Mouse (Mus musculus) spleen, adult 2 months (tissue): ENCODE data around the gene Cdpf1. TPM values are rescaled to one million over a fixed set of nuclear protein-coding genes. Genes with fewer than 3 reads are reported as not detected.

ENCODE experiments used
- DNase-seq, 2 experiments: peaks; one replicate each; pipeline versions ENCODE4 v3.0.0 to v3.0.0-alpha.2; 2012 to 2021; ENCODE audit warnings: low spot score in 2 of 2, low read depth in 1 of 2
- H3K27ac ChIP-seq: fragments of 200-500 bp; 2 replicates; pipeline ENCODE4 v1.5.1; 2012; ENCODE audit warnings: low read length, inconsistent platforms; ENCODE audit not compliant: insufficient read depth
- H3K27me3 ChIP-seq: fragments of 200-500 bp; 2 replicates; pipeline ENCODE4 v1.6.1; 2012; ENCODE audit warnings: mild to moderate bottlenecking, moderate library complexity, low read length, inconsistent platforms; ENCODE audit not compliant: control insufficient read depth, insufficient read depth
- H3K36me3 ChIP-seq: fragments of 200-500 bp; 2 replicates; pipeline ENCODE4 v1.6.1; 2012; ENCODE audit warnings: mild to moderate bottlenecking, low read length, inconsistent platforms; ENCODE audit not compliant: control insufficient read depth, insufficient read depth
- H3K4me1 ChIP-seq: fragments of 200-500 bp; 2 replicates; pipeline ENCODE4 v1.6.1; 2011; ENCODE audit warnings: inconsistent platforms; ENCODE audit not compliant: control insufficient read depth, insufficient read depth, insufficient read length
- H3K4me3 ChIP-seq: fragments of 200-500 bp; 2 replicates; pipeline ENCODE4 v1.5.1; 2011; ENCODE audit warnings: mild to moderate bottlenecking, inconsistent platforms; ENCODE audit not compliant: insufficient read depth, insufficient read length; ENCODE audit errors: extremely low read depth
- CTCF ChIP-seq: fragments of 200-500 bp; IDR thresholded peaks from 2 replicates; pipeline ENCODE4 v1.5.1; 2011; ENCODE audit warnings: mild to moderate bottlenecking, inconsistent platforms; ENCODE audit not compliant: insufficient read depth, insufficient read length, insufficient replicate concordance; ENCODE audit errors: extremely low read depth
- POLR2A ChIP-seq: fragments of 200-500 bp; IDR thresholded peaks from 2 replicates; pipeline ENCODE4 v1.6.1; 2011; ENCODE audit warnings: low read depth, low read length, inconsistent platforms
- WGBS: fragments of 180-500 bp; shearing (Covaris S2); methylation state at CpG from one replicate; pipeline ENCODE4 v1.1.7; 2018; 5-methylcytosine and 5-hydroxymethylcytosine counted together
- polyA plus RNA-seq: library from polyadenylated mRNA; depleted of rRNA; stranded (reverse); fragments of >200 nt; gene quantifications from 2 replicates; pipeline ENCODE4 v1.2.3, GENCODE M21; 2012

Cdpf1 gene
- polyA plus RNA-seq, 1 experiment = 24.3 TPM

- 68% methylated on average over 5 of the region's 5 CpGs for WGBS
- DNase-seq = no peak
- Histone ChIP-seq H3K4me3 (no peak overlapping the region), H3K27me3 (0 out of 2 replicates have a peak, but pooled peaks cover under 1% of the 10 kb centered on the region), H3K4me1 (peaks cover 4% of the 10 kb centered on the region), H3K36me3 (no peaks in the 10 kb centered on the region), H3K27ac (no peak overlapping the region)
- TF ChIP-seq POLR2A (no peak), CTCF (no peak)
Observed at GRCm38 (mm10) chr15:85826676-85827075, 15.2 kb upstream of the Cdpf1 start.

- H3K27me3 ChIP-seq = peaks cover 7% of the 10 kb centered on the region
- 41% methylated on average over 4 of the region's 4 CpGs for WGBS
- H3K4me1 ChIP-seq = peaks cover 5% of the 10 kb centered on the region; the same call in 1 of the 2 replicates
- H3K4me3 ChIP-seq = no peak overlapping the region
- TF ChIP-seq CTCF = no peak
- DNase-seq = no peak
- H3K27ac ChIP-seq = no peak overlapping the region
- no peaks in the 10 kb centered on the region for H3K36me3 ChIP-seq
Observed at GRCm38 (mm10) chr15:85822011-85822359, 10.5 kb upstream of the Cdpf1 start.

GRCm38 (mm10) chr15:85821203-85822010, 9.9 kb upstream of the Cdpf1 start, which contains the start of gene Pkdrej:
Gene Pkdrej, minus strand, starts transcription at chr15:85821734.
- peaks cover 7% of the 10 kb centered on the region for H3K27me3 ChIP-seq
- WGBS = 2% methylated on average over 65 of the region's 65 CpGs
- no peak for DNase-seq
- no peaks in the 10 kb centered on the region for H3K36me3 ChIP-seq
- H3K4me1 ChIP-seq = peaks cover 5% of the 10 kb centered on the region; the same call in 1 of the 2 replicates
- TF ChIP-seq POLR2A = no peak
- no peak for TF ChIP-seq CTCF
- peak within 1 kb of the TSS; percentile 20; the same call in 1 of the 2 replicates for H3K4me3 ChIP-seq
- H3K27ac ChIP-seq = no peak within 1 kb of the TSS

- no peak for DNase-seq
- Histone ChIP-seq H3K27ac (no peak overlapping the region), H3K36me3 (no peaks in the 10 kb centered on the region), H3K27me3 (no peaks in the 10 kb centered on the region), H3K4me3 (no peak overlapping the region), H3K4me1 (peaks cover 4% of the 10 kb centered on the region; the same call in 1 of the 2 replicates)
- TF ChIP-seq POLR2A (no peak), CTCF (no peak)
- 81% methylated on average over 10 of the region's 10 CpGs for WGBS
Observed at GRCm38 (mm10) chr15:85813428-85813827, 1.9 kb upstream of the Cdpf1 start.

GRCm38 (mm10) chr15:85810806-85811521, 533 bp downstream of the Cdpf1 start:
- Histone ChIP-seq H3K27ac (peak overlapping the region; percentile 72), H3K27me3 (no peaks in the 10 kb centered on the region), H3K36me3 (peaks cover 4% of the 10 kb centered on the region; the same call in 1 of the 2 replicates), H3K4me1 (peaks cover 4% of the 10 kb centered on the region; the same call in 1 of the 2 replicates), H3K4me3 (peak overlapping the region; percentile 83)
- no peak for TF ChIP-seq POLR2A
- TF ChIP-seq CTCF = peak; percentile 3; the same call in 1 of the 2 replicates
- DNase-seq = peak in 1 of 2 experiments; percentile 42
- WGBS = 3% methylated on average over 36 of the region's 36 CpGs

- Histone ChIP-seq H3K36me3 (peaks cover 4% of the 10 kb centered on the region; the same call in 1 of the 2 replicates), H3K27me3 (no peaks in the 10 kb centered on the region), H3K4me1 (peaks cover 4% of the 10 kb centered on the region; the same call in 1 of the 2 replicates), H3K27ac (no peak overlapping the region), H3K4me3 (no peak overlapping the region)
- WGBS = 78% methylated on average over 5 of the region's 5 CpGs
- TF ChIP-seq CTCF (no peak), POLR2A (no peak)
- no peak for DNase-seq
Observed at GRCm38 (mm10) chr15:85810462-85810805, 1.1 kb downstream of the Cdpf1 start.

- Histone ChIP-seq H3K36me3 (peaks cover 4% of the 10 kb centered on the region; the same call in 1 of the 2 replicates), H3K4me3 (no peak overlapping the region), H3K27ac (no peak overlapping the region), H3K27me3 (no peaks in the 10 kb centered on the region), H3K4me1 (peaks cover 4% of the 10 kb centered on the region; the same call in 1 of the 2 replicates)
- 77% methylated on average over 12 of the region's 12 CpGs for WGBS
- no peak for DNase-seq
- TF ChIP-seq POLR2A (no peak), CTCF (no peak)
Observed at GRCm38 (mm10) chr15:85809091-85809490, 2.4 kb downstream of the Cdpf1 start.
